Mouse (Mus musculus) CH12.LX (cell line): ENCODE data around the gene Zgrf1. TPM values are rescaled to one million over a fixed set of nuclear protein-coding genes. Genes with fewer than 3 reads are reported as not detected.

Experiments used
- DNase-seq: peaks from one replicate; pipeline ENCODE4 v3.0.0-alpha.2; 2013; ENCODE audit errors: extremely low read depth
- H3K27ac ChIP-seq: 2 replicates; pipeline ENCODE4 v1.5.1; 2012; ENCODE audit warnings: low read depth, mild to moderate bottlenecking, control low read depth, moderate library complexity; ENCODE audit not compliant: insufficient read depth
- H3K27me3 ChIP-seq: replicated peaks from 2 replicates; pipeline ENCODE3; 2012; ENCODE audit warnings: inconsistent platforms
- H3K36me3 ChIP-seq, 2 experiments: replicated peaks in 1 of 2; 2 replicates each; pipeline versions ENCODE3 to v1.6.1; 2012; ENCODE audit warnings: inconsistent platforms in 1 of 2, low read length in 1 of 2, mild to moderate bottlenecking in 1 of 2, mixed read lengths in 1 of 2, moderate library complexity in 1 of 2; ENCODE audit not compliant: control insufficient read depth in 1 of 2, insufficient read depth in 1 of 2
- H3K4me1 ChIP-seq, 2 experiments: 2 replicates each; pipeline ENCODE4 v1.6.1; 2012; ENCODE audit warnings: inconsistent platforms in 1 of 2, moderate library complexity in 1 of 2; ENCODE audit not compliant: insufficient read depth in 2 of 2, control insufficient read depth in 1 of 2
- H3K4me2 ChIP-seq: 2 replicates; pipeline ENCODE4 v1.6.1; 2012; ENCODE audit warnings: low read depth, mild to moderate bottlenecking, control low read depth; ENCODE audit not compliant: poor library complexity, insufficient read depth, severe bottlenecking
- H3K4me3 ChIP-seq, 3 experiments: fragments of 150-350 bp in 1 of 3; sonication (generic) in 1 of 3; replicated peaks in 1 of 3; 2 replicates each; pipeline versions ENCODE3 to v1.5.1; 2011 to 2012; ENCODE audit warnings: low read depth in 2 of 3, low read length in 2 of 3, mild to moderate bottlenecking in 2 of 3, moderate library complexity in 2 of 3, control low read depth in 1 of 3, improper control_type of control experiment in 1 of 3, inconsistent platforms in 1 of 3, mixed read lengths in 1 of 3; ENCODE audit not compliant: poor library complexity in 1 of 3
- H3K79me2 ChIP-seq: replicated peaks from 2 replicates; pipeline ENCODE4 v1.6.1; 2012; ENCODE audit warnings: mild to moderate bottlenecking, moderate library complexity; ENCODE audit not compliant: control insufficient read depth, poor library complexity, insufficient read depth, severe bottlenecking; ENCODE audit errors: extremely low read depth
- H3K9ac ChIP-seq: 2 replicates; pipeline ENCODE4 v1.6.1; 2012; ENCODE audit warnings: low read depth, mild to moderate bottlenecking, control low read depth, moderate library complexity; ENCODE audit not compliant: insufficient read depth
- H3K9me3 ChIP-seq: replicated peaks from 2 replicates; pipeline ENCODE3; 2012; ENCODE audit warnings: low read length, inconsistent platforms, mixed read lengths
- BHLHE40 ChIP-seq: IDR thresholded peaks from 2 replicates; pipeline ENCODE4 v1.6.1; 2011; ENCODE audit warnings: mild to moderate bottlenecking, low read depth, low read length, improper control_type of control experiment
- CHD2 ChIP-seq: IDR thresholded peaks from 2 replicates; pipeline ENCODE4 v1.6.1; 2011; ENCODE audit warnings: low read length, improper control_type of control experiment
- ELF1 ChIP-seq: IDR thresholded peaks from 2 replicates; pipeline ENCODE4 v1.6.1; 2014; ENCODE audit warnings: low read depth, mild to moderate bottlenecking, inconsistent platforms, low read length, improper control_type of control experiment
- EP300 ChIP-seq: IDR thresholded peaks from 2 replicates; pipeline ENCODE4 v1.6.1; 2011; ENCODE audit warnings: low read length, improper control_type of control experiment
- ETS1 ChIP-seq: conservative IDR thresholded peaks from 2 replicates; pipeline ENCODE4 v1.6.1; 2012; ENCODE audit warnings: low read depth, mild to moderate bottlenecking, inconsistent platforms, low read length, improper control_type of control experiment, moderate library complexity
- GABPA ChIP-seq: IDR thresholded peaks from 2 replicates; pipeline ENCODE4 v1.6.1; 2012; ENCODE audit warnings: low read depth, low read length, improper control_type of control experiment, inconsistent platforms; ENCODE audit not compliant: insufficient replicate concordance
- HCFC1 ChIP-seq: IDR thresholded peaks from 2 replicates; pipeline ENCODE4 v1.6.1; 2012; ENCODE audit warnings: low read depth, mild to moderate bottlenecking, inconsistent platforms, low read length, improper control_type of control experiment
- IRF4 ChIP-seq: IDR thresholded peaks from 2 replicates; pipeline ENCODE4 v1.6.1; 2014; ENCODE audit warnings: low read depth, mild to moderate bottlenecking, inconsistent platforms, low read length, improper control_type of control experiment
- JUN ChIP-seq: IDR thresholded peaks from 2 replicates; pipeline ENCODE4 v1.6.1; 2011; ENCODE audit warnings: low read depth, mild to moderate bottlenecking, low read length, improper control_type of control experiment, moderate library complexity; ENCODE audit not compliant: insufficient read depth
- JUND ChIP-seq: conservative IDR thresholded peaks from 2 replicates; pipeline ENCODE4 v1.6.1; 2011; ENCODE audit warnings: low read depth, low read length, improper control_type of control experiment
- KAT2A ChIP-seq: IDR thresholded peaks from 2 replicates; pipeline ENCODE4 v1.6.1; 2012; ENCODE audit warnings: low read length, improper control_type of control experiment, inconsistent platforms; ENCODE audit not compliant: insufficient replicate concordance
- MAZ ChIP-seq: IDR thresholded peaks from 2 replicates; pipeline ENCODE4 v1.6.1; 2012; ENCODE audit warnings: low read depth, mild to moderate bottlenecking, inconsistent platforms, low read length, improper control_type of control experiment, moderate library complexity
- MEF2A ChIP-seq: IDR thresholded peaks from 2 replicates; pipeline ENCODE4 v1.6.1; 2014; ENCODE audit warnings: low read depth, mild to moderate bottlenecking, inconsistent platforms, low read length, improper control_type of control experiment, borderline replicate concordance
- MXI1 ChIP-seq: IDR thresholded peaks from 2 replicates; pipeline ENCODE4 v1.6.1; 2011; ENCODE audit warnings: mild to moderate bottlenecking, low read depth, low read length, improper control_type of control experiment
- MYC ChIP-seq: IDR thresholded peaks from 2 replicates; pipeline ENCODE4 v1.6.1; 2011; ENCODE audit warnings: low read depth, mild to moderate bottlenecking, improper control_type of control experiment, low read length
- NELFE ChIP-seq: IDR thresholded peaks from 2 replicates; pipeline ENCODE4 v1.6.1; 2011; ENCODE audit warnings: low read depth, low read length, improper control_type of control experiment
- NRF1 ChIP-seq: IDR thresholded peaks from 2 replicates; pipeline ENCODE4 v1.6.1; 2014; ENCODE audit warnings: low read depth, mild to moderate bottlenecking, inconsistent platforms, low read length, improper control_type of control experiment, moderate library complexity
- POLR2A ChIP-seq: IDR thresholded peaks from 2 replicates; pipeline ENCODE4 v1.6.1; 2011; ENCODE audit warnings: low read depth, mild to moderate bottlenecking, improper control_type of control experiment, low read length
- POLR2AphosphoS2 ChIP-seq: IDR thresholded peaks from 2 replicates; pipeline ENCODE4 v1.6.1; 2011; ENCODE audit warnings: low read depth, low read length, improper control_type of control experiment
- RCOR1 ChIP-seq: conservative IDR thresholded peaks from 2 replicates; pipeline ENCODE4 v1.6.1; 2012; ENCODE audit warnings: low read depth, mild to moderate bottlenecking, inconsistent platforms, low read length, improper control_type of control experiment
- SIN3A ChIP-seq: IDR thresholded peaks from 2 replicates; pipeline ENCODE4 v1.6.1; 2012; ENCODE audit warnings: low read length, improper control_type of control experiment, inconsistent platforms
- SMC3 ChIP-seq: IDR thresholded peaks from 2 replicates; pipeline ENCODE4 v1.6.1; 2011; ENCODE audit warnings: low read depth, low read length, improper control_type of control experiment
- UBTF ChIP-seq: IDR thresholded peaks from 2 replicates; pipeline ENCODE4 v1.6.1; 2012; ENCODE audit warnings: low read depth, mild to moderate bottlenecking, inconsistent platforms, low read length, improper control_type of control experiment, moderate library complexity
- USF2 ChIP-seq: conservative IDR thresholded peaks from 2 replicates; pipeline ENCODE4 v1.6.1; 2011; ENCODE audit warnings: low read depth, low read length, improper control_type of control experiment
- ZC3H11A ChIP-seq: IDR thresholded peaks from 2 replicates; pipeline ENCODE4 v1.6.1; 2012; ENCODE audit warnings: low read depth, mild to moderate bottlenecking, inconsistent platforms, low read length, improper control_type of control experiment
- ZKSCAN1 ChIP-seq: IDR thresholded peaks from 2 replicates; pipeline ENCODE4 v1.6.1; 2012; ENCODE audit warnings: low read depth, inconsistent platforms, low read length, improper control_type of control experiment, borderline replicate concordance
- ZMIZ1 ChIP-seq: IDR thresholded peaks from 2 replicates; pipeline ENCODE4 v1.6.1; 2012; ENCODE audit warnings: low read depth, mild to moderate bottlenecking, inconsistent platforms, low read length, improper control_type of control experiment
- dilution Hi-C: fragments of 300-500 bp; cut with MboI; formaldehyde crosslinking; loops from 2 replicates; pipeline ENCODE4 v1.14.3; 2020; ENCODE audit warnings: low sequenced_read_pairs; ENCODE audit not compliant: extremely low pct_unique_long_range_greater_than_20kb, extremely low pct_ligation_motif_present
- in situ Hi-C: fragments of 300-500 bp; cut with MboI; formaldehyde crosslinking; loops from 3 replicates; pipeline ENCODE4 v1.14.3; 2019; ENCODE audit warnings: low sequenced_read_pairs, low pct_ligation_motif_present, low pct_unique_long_range_greater_than_20kb, mixed read lengths
- polyA plus RNA-seq: library from polyadenylated mRNA; unstranded; fragments of >175 nt; gene quantifications from 2 replicates; pipeline ENCODE4 v1.2.1, GENCODE M21; 2012; ENCODE audit warnings: low read depth; ENCODE audit not compliant: insufficient read length
- total RNA-seq, 2 experiments: library from RNA; depleted of rRNA; stranded (reverse); fragments of 300-350 nt in 1 of 2; fragments of >200 nt in 1 of 2; gene quantifications; 2 replicates each; pipeline ENCODE4 v1.2.3; 2012 to 2014

Gene Zgrf1
- total and polyA plus RNA-seq, 3 experiments = 7.0 to 10.2 (median 10.1) TPM

GRCm38 (mm10) chr3:127572557-127572956 is 19.3 kb downstream of the Zgrf1 start (continued):
- TF ChIP-seq MEF2A (no peak; the same call in 1 of the 2 replicates), NELFE (0 out of 2 replicates have a peak, but pooled peaks have one; percentile 18), GABPA (no peak), HCFC1 (peak; percentile 24; the same call in 1 of the 2 replicates), JUN (no peak), ZC3H11A (no peak), MYC (peak; percentile 85), KAT2A (no peak), MXI1 (no peak), CHD2 (no peak), JUND (0 out of 2 replicates have a peak, but pooled peaks have one; percentile 34), EP300 (peak; percentile 41; the same call in 1 of the 2 replicates), SIN3A (no peak; the same call in 1 of the 2 replicates), MAZ (0 out of 2 replicates have a peak, but pooled peaks have one; percentile 54), SMC3 (peak; percentile 52), POLR2AphosphoS2 (no peak), UBTF (no peak), POLR2A (peak; percentile 38; the same call in 1 of the 2 replicates), ETS1 (no peak), BHLHE40 (no peak), IRF4 (peak; percentile 88), ELF1 (no peak)

GRCm38 (mm10) chr3:127597136-127597535 is 43.8 kb downstream of the Zgrf1 start:
- no peak overlapping the region for H3K9ac ChIP-seq
- H3K79me2 ChIP-seq = no peaks in the 10 kb centered on the region
- no peaks in the 10 kb centered on the region for H3K9me3 ChIP-seq
- H3K36me3 ChIP-seq = peaks cover 35 to 71% of the 10 kb centered on the region in 2 experiments
- in situ Hi-C loops = no loop called here
- no peaks in the 10 kb centered on the region for H3K4me1 ChIP-seq
- no peak overlapping the region for H3K27ac ChIP-seq
- H3K4me2 ChIP-seq = no peak overlapping the region
- dilution Hi-C loops = no loop called here
- TF ChIP-seq HCFC1 (no peak), USF2 (no peak), NELFE (no peak), NRF1 (no peak), MXI1 (no peak), ZKSCAN1 (no peak), ZMIZ1 (no peak), RCOR1 (no peak), KAT2A (no peak), POLR2A (no peak), BHLHE40 (no peak), SIN3A (no peak)
- no peak overlapping the region for H3K4me3 ChIP-seq
- DNase-seq = no peak
- no peaks in the 10 kb centered on the region for H3K27me3 ChIP-seq
